Mouse (Mus musculus) myocyte (in vitro differentiated cells): ENCODE data around the gene Cdc42se1.

Experiments
- E2F4 ChIP-seq: IDR thresholded peaks from one replicate; pipeline ENCODE4 v1.6.1; 2011; ENCODE audit warnings: mild to moderate bottlenecking, control low read depth, moderate library complexity; ENCODE audit not compliant: insufficient read depth
- MAX ChIP-seq: IDR thresholded peaks from one replicate; pipeline ENCODE4 v1.6.1; 2011; ENCODE audit warnings: low read depth, mild to moderate bottlenecking, control low read depth
- MYOD1 ChIP-seq, 3 experiments: IDR thresholded peaks; one replicate each; pipeline ENCODE4 v1.6.1; 2011; ENCODE audit warnings: control low read depth in 2 of 3, low read depth in 2 of 3, mild to moderate bottlenecking in 2 of 3, moderate library complexity in 1 of 3; ENCODE audit not compliant: insufficient read length in 2 of 3, control insufficient read depth in 1 of 3
- MYOG ChIP-seq, 3 experiments: IDR thresholded peaks; one replicate each; pipeline ENCODE4 v1.6.1; 2011; ENCODE audit warnings: control low read depth in 2 of 3, low read depth in 2 of 3, mild to moderate bottlenecking in 2 of 3; ENCODE audit not compliant: insufficient read length in 2 of 3, control insufficient read depth in 1 of 3, insufficient read depth in 1 of 3
- POLR2A ChIP-seq: IDR thresholded peaks from one replicate; pipeline ENCODE4 v1.6.1; 2011; ENCODE audit warnings: low read depth, mild to moderate bottlenecking, control low read depth, moderate library complexity; ENCODE audit not compliant: insufficient read length
- POLR2AphosphoS2 ChIP-seq: IDR thresholded peaks from one replicate; pipeline ENCODE4 v1.6.1; 2011; ENCODE audit warnings: low read depth, control low read depth; ENCODE audit not compliant: insufficient read length
- SRF ChIP-seq: IDR thresholded peaks from one replicate; pipeline ENCODE4 v1.6.1; 2011; ENCODE audit warnings: low read depth; ENCODE audit not compliant: control insufficient read depth, insufficient read length
- TCF12 ChIP-seq: IDR thresholded peaks from one replicate; pipeline ENCODE4 v1.6.1; 2011; ENCODE audit warnings: mild to moderate bottlenecking, control low read depth; ENCODE audit not compliant: poor library complexity, insufficient read depth, severe bottlenecking
- USF1 ChIP-seq: IDR thresholded peaks from one replicate; pipeline ENCODE4 v1.6.1; 2011; ENCODE audit warnings: low read depth, mild to moderate bottlenecking, control low read depth, moderate library complexity

DNA sequence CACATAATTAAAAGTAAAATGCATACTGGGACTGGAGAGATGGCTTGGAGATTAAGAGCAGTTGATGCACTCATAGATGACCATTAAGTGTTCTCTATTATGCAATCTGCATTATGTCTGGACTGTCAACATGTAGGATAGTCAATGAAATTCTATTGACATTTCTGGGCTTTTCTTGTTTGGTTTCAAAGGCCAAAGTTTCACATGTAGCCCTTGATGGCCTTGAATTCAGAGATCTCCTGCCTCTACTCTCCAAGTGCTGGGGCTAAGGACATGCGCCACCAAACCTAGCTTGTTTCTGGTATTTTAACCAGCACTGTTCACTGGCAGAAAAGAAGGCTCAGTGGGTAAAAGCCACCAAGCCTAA, 14.9 kb upstream of the Cdc42se1 start:
- TF ChIP-seq POLR2A = no peak
- TF ChIP-seq MYOD1 (IDR thresholded peaks at IDR 0.05; ENCODE audit: control insufficient read depth in 1 of 3, insufficient read length in 2 of 3, low read depth in 2 of 3) = no peak
- TF ChIP-seq MAX = no peak
- TF ChIP-seq USF1 = no peak
- TF ChIP-seq MYOG (IDR thresholded peaks at IDR 0.05; ENCODE audit: control insufficient read depth in 1 of 3, insufficient read depth in 1 of 3, insufficient read length in 2 of 3, low read depth in 2 of 3) = no peak
- TF ChIP-seq SRF = no peak
- no peak for TF ChIP-seq E2F4
- TF ChIP-seq POLR2AphosphoS2 = no peak
- no peak for TF ChIP-seq TCF12
